In genomic region chr15:83171712-83172481, GRCm38 (mm10) we compare ENCODE assay signal across 8 mouse cellular contexts. TPM values are rescaled to one million over a fixed set of nuclear protein-coding genes. Genes with fewer than 3 reads are reported as not detected.
DNase-seq lines count a peak whose midpoint lies in the region; ATAC-seq and TF ChIP-seq lines count a peak whose summit lies in the region.

No protein-coding gene starts in this region.

- H3K9ac ChIP-seq in forebrain, embryonic 15.5 days (replicated peaks): peak overlapping the region; percentile 82
- peak overlapping the region; percentile 83 for H3K9ac ChIP-seq in lung, embryonic 14.5 days

- H3K27me3 ChIP-seq in forebrain, embryonic 15.5 days: no peaks in the 10 kb centered on the region
- no peaks in the 10 kb centered on the region for H3K27me3 ChIP-seq in lung, embryonic 14.5 days (ENCODE audit: insufficient read depth, low read length)
- no peaks in the 10 kb centered on the region for H3K27me3 ChIP-seq in thymus, adult 2 months (ENCODE audit: control insufficient read depth, insufficient read depth, low read length)

- peak; percentile 96 for DNase-seq in ES-CJ7 (ENCODE audit: low read depth, low spot score)
- DNase-seq in cerebellum, adult 11 months: peak; percentile 97
- peak; percentile 96 to 97 for DNase-seq in heart, postnatal 36 days
- DNase-seq in layer of hippocampus, adult 2 months (ENCODE audit: low spot score in 2 of 2): peak; percentile 96 to 97
- DNase-seq in lung, embryonic 14.5 days: peak; percentile 100
- peak; percentile 95 for DNase-seq in thymus, adult 2 months

- peak; percentile 55 for TF ChIP-seq POLR2A in olfactory bulb, adult 2 months (IDR thresholded peaks at IDR 0.05; ENCODE audit: insufficient read depth, low read depth, low read length)
- TF ChIP-seq POLR2A in thymus, adult 2 months (IDR thresholded peaks at IDR 0.05; ENCODE audit: control insufficient read depth, extremely low read depth, insufficient read depth, low read length, poor library complexity): peak; percentile 89

- no peaks in the 10 kb centered on the region for H3K36me3 ChIP-seq in forebrain, embryonic 15.5 days
- H3K36me3 ChIP-seq in lung, embryonic 14.5 days (ENCODE audit: insufficient read depth): no peaks in the 10 kb centered on the region
- H3K36me3 ChIP-seq in thymus, adult 2 months (ENCODE audit: control insufficient read depth, insufficient read depth, low read length): no peaks in the 10 kb centered on the region

- peak; percentile 65 for TF ChIP-seq CTCF in layer of hippocampus, adult 2 months (conservative IDR thresholded peaks at IDR 0.05)
- TF ChIP-seq CTCF in lung, embryonic 14.5 days (IDR thresholded peaks at IDR 0.05; ENCODE audit: low read depth): peak; percentile 40
- TF ChIP-seq CTCF in olfactory bulb, adult 2 months (IDR thresholded peaks at IDR 0.05; ENCODE audit: insufficient read depth, low read depth, low read length): no peak; the same call in 1 of the 2 replicates
- peak; percentile 62; the same call in 1 of the 2 replicates for TF ChIP-seq CTCF in thymus, adult 2 months (IDR thresholded peaks at IDR 0.05; ENCODE audit: borderline replicate concordance, control insufficient read depth, extremely low read depth, insufficient read depth, low read length, poor library complexity)

- 2% methylated on average over 67 of the region's 67 CpGs for WGBS in forebrain, embryonic 15.5 days
- WGBS in lung, embryonic 14.5 days: under 1% methylated on average over 67 of the region's 67 CpGs
- WGBS in olfactory bulb, adult 2 months: under 1% methylated on average over 67 of the region's 67 CpGs
- WGBS in thymus, adult 2 months: under 1% methylated on average over 67 of the region's 67 CpGs

- intact Hi-C loops in heart, postnatal 36 days (cut with DNase I): loop anchor here (2.0 to 5.0 kb wide), 4 partner anchors 15 to 130 kb away; partner anchors contain the start of gene Rrp7a

- peak overlapping the region; percentile 81 for H3K4me3 ChIP-seq in forebrain, embryonic 15.5 days
- H3K4me3 ChIP-seq in layer of hippocampus, adult 2 months: peak overlapping the region; percentile 94
- H3K4me3 ChIP-seq in lung, embryonic 14.5 days (ENCODE audit: low read depth, low read length): peak overlapping the region; percentile 89
- peak overlapping the region; percentile 62 for H3K4me3 ChIP-seq in olfactory bulb, adult 2 months (ENCODE audit: insufficient read depth, low read depth, low read length)
- peak overlapping the region; percentile 63 for H3K4me3 ChIP-seq in thymus, adult 2 months (ENCODE audit: control insufficient read depth, insufficient read depth, low read length)

- peaks cover 24% of the 10 kb centered on the region for H3K4me1 ChIP-seq in forebrain, embryonic 15.5 days
- peaks cover 30% of the 10 kb centered on the region for H3K4me1 ChIP-seq in lung, embryonic 14.5 days (ENCODE audit: insufficient read depth)
- peaks cover 27% of the 10 kb centered on the region for H3K4me1 ChIP-seq in olfactory bulb, adult 2 months (ENCODE audit: control insufficient read depth, insufficient read depth, low read length)
- H3K4me1 ChIP-seq in thymus, adult 2 months (replicated peaks; ENCODE audit: control insufficient read depth, insufficient read depth, low read length): peaks cover 12% of the 10 kb centered on the region

- ATAC-seq in forebrain, embryonic 15.5 days (replicated peaks): peak; percentile 99
- ATAC-seq in lung, embryonic 14.5 days (ENCODE audit: insufficient read depth): peak; percentile 95

- H3K27ac ChIP-seq in forebrain, embryonic 15.5 days (replicated peaks): peak overlapping the region; percentile 84
- H3K27ac ChIP-seq in layer of hippocampus, adult 2 months: peak overlapping the region; percentile 96
- peak overlapping the region; percentile 87 for H3K27ac ChIP-seq in lung, embryonic 14.5 days (ENCODE audit: low read depth)
- peak overlapping the region; percentile 53 for H3K27ac ChIP-seq in olfactory bulb, adult 2 months (ENCODE audit: insufficient read depth, low read depth, low read length)
- H3K27ac ChIP-seq in thymus, adult 2 months (ENCODE audit: control insufficient read depth, insufficient read depth, low read length): peak overlapping the region; percentile 30

- H3K9me3 ChIP-seq in forebrain, embryonic 15.5 days: no peaks in the 10 kb centered on the region
- H3K9me3 ChIP-seq in lung, embryonic 14.5 days (ENCODE audit: low read depth, low read length): no peaks in the 10 kb centered on the region

- peak overlapping the region; percentile 83 for H3K4me2 ChIP-seq in forebrain, embryonic 15.5 days (replicated peaks)
- H3K4me2 ChIP-seq in lung, embryonic 14.5 days: peak overlapping the region; percentile 72

RNA-seq across cellular contexts. Expression of gene Cyb5r3, which starts 0.5 kb away (rescaled TPM):
- 85.3 and 92.8 TPM in 2 replicates for polyA plus RNA-seq in forebrain, embryonic 15.5 days (2015; fragmentation: Nextera tagmentation; extraction: Ambion mirVana)
- total RNA-seq in heart, postnatal 36 days (2021): 10 to 100 TPM; 88.0 to 94.8 TPM
- 10 to 100 TPM; 63.7 to 65.6 TPM for total RNA-seq in layer of hippocampus, adult 2 months (2021)
- 161 and 164 TPM in 2 replicates for polyA plus RNA-seq in lung, embryonic 14.5 days (2014; fragmentation: Nextera tagmentation; extraction: Ambion mirVana)
- polyA plus RNA-seq in olfactory bulb, adult 2 months (2012; ENCODE audit: insufficient read depth, insufficient read length, low replicate concordance, missing spikeins): not detected in 2 replicates
- 60.5 and 61.7 TPM in 2 replicates for polyA plus RNA-seq in thymus, adult 2 months (2012; rRNA removed)

RNA-seq across cellular contexts. Expression of gene Poldip3, which starts 22.7 kb away (rescaled TPM):
- 157 and 159 TPM in 2 replicates for polyA plus RNA-seq in forebrain, embryonic 15.5 days (2015; fragmentation: Nextera tagmentation; extraction: Ambion mirVana)
- 10 to 100 TPM; 26.6 to 29.1 TPM for total RNA-seq in heart, postnatal 36 days (2021)
- 10 to 100 TPM; 90.5 to 91.5 TPM for total RNA-seq in layer of hippocampus, adult 2 months (2021)
- 159 and 162 TPM in 2 replicates for polyA plus RNA-seq in lung, embryonic 14.5 days (2014; fragmentation: Nextera tagmentation; extraction: Ambion mirVana)
- polyA plus RNA-seq in olfactory bulb, adult 2 months (2012; ENCODE audit: insufficient read depth, insufficient read length, low replicate concordance, missing spikeins): not detected in 2 replicates
- polyA plus RNA-seq in thymus, adult 2 months (2012; rRNA removed): 108 and 123 TPM in 2 replicates

RNA-seq across cellular contexts. Expression of gene Rrp7a, which starts 49.3 kb away (rescaled TPM):
- 72.4 and 72.9 TPM in 2 replicates for polyA plus RNA-seq in forebrain, embryonic 15.5 days (2015; fragmentation: Nextera tagmentation; extraction: Ambion mirVana)
- 10 to 100 TPM; 42.3 to 42.8 TPM for total RNA-seq in heart, postnatal 36 days (2021)
- 100 to 1,000 TPM; 144 to 151 TPM for total RNA-seq in layer of hippocampus, adult 2 months (2021)
- polyA plus RNA-seq in lung, embryonic 14.5 days (2014; fragmentation: Nextera tagmentation; extraction: Ambion mirVana): 51.0 and 59.3 TPM in 2 replicates
- not detected in 2 replicates for polyA plus RNA-seq in olfactory bulb, adult 2 months (2012; ENCODE audit: insufficient read depth, insufficient read length, low replicate concordance, missing spikeins)
- 168 and 179 TPM in 2 replicates for polyA plus RNA-seq in thymus, adult 2 months (2012; rRNA removed)

Comparison
In these comparisons a context has a peak if more than half of its experiments do, and no peak if none do; other contexts are left out.
1. Peak in every context shown above with its lines: DNase-seq, ATAC-seq, H3K4me3 ChIP-seq and H3K27ac ChIP-seq.
2. H3K27ac ChIP-seq: peak in every context shown above with its lines; median percentile 96 in layer of hippocampus, adult 2 months; 87 in lung, embryonic 14.5 days; 84 in forebrain, embryonic 15.5 days; 53 in olfactory bulb, adult 2 months; 30 in thymus, adult 2 months.